Mouse (Mus musculus) kidney, adult 2 months (tissue): ENCODE results near the gene Ang4. TPM values are rescaled to one million over a fixed set of nuclear protein-coding genes. Genes with fewer than 3 reads are reported as not detected.

ENCODE experiments used
- DNase-seq: peaks from one replicate; pipeline ENCODE4 v3.0.0; 2021
- H3K27ac ChIP-seq: fragments of 200-500 bp; 2 replicates; pipeline ENCODE4 v1.5.1; 2012; ENCODE audit warnings: low read depth, low read length, control low read depth, inconsistent platforms; ENCODE audit not compliant: insufficient read depth
- H3K27me3 ChIP-seq: fragments of 200-500 bp; replicated peaks from 2 replicates; pipeline ENCODE4 v1.6.1; 2012; ENCODE audit warnings: mild to moderate bottlenecking, moderate library complexity, low read length, inconsistent platforms; ENCODE audit not compliant: control insufficient read depth, insufficient read depth
- H3K36me3 ChIP-seq: fragments of 200-500 bp; 2 replicates; pipeline ENCODE4 v1.6.1; 2012; ENCODE audit warnings: mild to moderate bottlenecking, moderate library complexity, low read length, inconsistent platforms; ENCODE audit not compliant: control insufficient read depth, insufficient read depth
- H3K4me1 ChIP-seq: fragments of 200-500 bp; 2 replicates; pipeline ENCODE4 v1.6.1; 2011; ENCODE audit warnings: low read length; ENCODE audit not compliant: control insufficient read depth, insufficient read depth
- H3K4me3 ChIP-seq: fragments of 200-500 bp; 2 replicates; pipeline ENCODE4 v1.5.1; 2011; ENCODE audit warnings: mild to moderate bottlenecking, low read depth, low read length, control low read depth; ENCODE audit not compliant: insufficient read depth
- CTCF ChIP-seq: fragments of 200-500 bp; conservative IDR thresholded peaks from 2 replicates; pipeline ENCODE4 v1.5.1; 2011; ENCODE audit warnings: low read depth, mild to moderate bottlenecking, control low read depth, low read length, moderate library complexity, mixed read lengths; ENCODE audit not compliant: insufficient read depth, insufficient read length
- POLR2A ChIP-seq: fragments of 200-500 bp; IDR thresholded peaks from one replicate; pipeline ENCODE4 v1.6.1; 2011; ENCODE audit warnings: low read depth, low read length, control low read depth
- WGBS: fragments of 180-500 bp; shearing (Covaris S2); methylation state at CpG from one replicate; pipeline ENCODE4 v1.1.7; 2018; 5-methylcytosine and 5-hydroxymethylcytosine counted together
- polyA plus RNA-seq: library from polyadenylated mRNA; depleted of rRNA; stranded (reverse); fragments of >200 nt; gene quantifications from 2 replicates; pipeline ENCODE4 v1.2.3, GENCODE M21; 2012; rRNA removed

Ang4 gene
- polyA plus RNA-seq, 1 experiment: not detected

DNA sequence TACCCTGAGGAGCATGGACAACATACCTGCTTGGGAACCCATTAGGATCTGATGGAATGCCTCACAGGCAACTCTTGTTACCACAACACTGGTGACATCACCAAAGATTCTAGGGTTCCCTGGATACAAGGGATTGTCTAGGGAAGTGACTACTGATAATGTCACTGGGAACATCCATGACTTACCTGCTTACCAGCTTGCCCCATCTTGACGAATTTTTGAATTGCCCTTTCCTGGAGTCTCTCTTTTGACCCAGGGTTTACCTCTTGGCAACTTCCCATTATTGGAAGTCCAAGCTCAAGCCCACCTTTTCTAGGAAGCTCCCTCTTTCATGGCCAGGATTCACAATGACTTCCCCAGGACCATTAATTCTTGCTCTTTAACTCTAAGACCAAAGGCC lies 56.3 kb downstream of the Ang4 start, which contains the start of gene Gm5800:
Gene Gm5800 (minus strand): TSS at position 101 of the 400 bp plus-strand sequence.
- Histone ChIP-seq H3K27me3 (no peaks in the 10 kb centered on the region), H3K4me1 (no peaks in the 10 kb centered on the region), H3K4me3 (no peak within 1 kb of the TSS), H3K36me3 (no peaks in the 10 kb centered on the region), H3K27ac (no peak within 1 kb of the TSS)
- TF ChIP-seq CTCF (no peak), POLR2A (no peak)
- WGBS: 47% methylated on average over 1 of the region's 1 CpGs
- no peak for DNase-seq

Other genes with a start within 250 kb of the Ang4 start
- gene Gm5622, start 220.8 kb downstream of the Ang4 start, polyA plus RNA-seq: not detected in 2 replicates
- not detected in 2 replicates for gene Gm17175, start 199.5 kb downstream of the Ang4 start, polyA plus RNA-seq
- not detected in 2 replicates for gene Gm17174, start 181.5 kb downstream of the Ang4 start, polyA plus RNA-seq
- gene Gm17078, start 162.3 kb downstream of the Ang4 start, polyA plus RNA-seq: not detected in 2 replicates
- gene Gm4181, start 137.9 kb downstream of the Ang4 start, polyA plus RNA-seq: not detected in 2 replicates
- gene Gm17079, start 78.1 kb downstream of the Ang4 start, polyA plus RNA-seq: not detected in 2 replicates
- not detected in 2 replicates for gene Gm5800, start 56.4 kb downstream of the Ang4 start, polyA plus RNA-seq
- gene AY358078, start 26.5 kb upstream of the Ang4 start, polyA plus RNA-seq: not detected in 2 replicates
- not detected in 2 replicates for gene Ear6, start 80.1 kb upstream of the Ang4 start, polyA plus RNA-seq
- 24.0 and 27.6 TPM in 2 replicates for gene Mettl17, start 111.3 kb upstream of the Ang4 start, polyA plus RNA-seq
- 0.45 and 0.52 TPM in 2 replicates for gene Slc39a2, start 119.3 kb upstream of the Ang4 start, polyA plus RNA-seq
- gene Ndrg2, start 140.6 kb upstream of the Ang4 start, polyA plus RNA-seq: 220 and 235 TPM in 2 replicates
- not detected in 2 replicates for gene Tppp2, start 144.8 kb upstream of the Ang4 start, polyA plus RNA-seq
- gene Rnase13, start 149.2 kb upstream of the Ang4 start, polyA plus RNA-seq: not detected in 2 replicates
- gene Arhgef40, start 211.1 kb upstream of the Ang4 start, polyA plus RNA-seq: 36.1 and 37.4 TPM in 2 replicates
- gene Tmem253, start 242.1 kb upstream of the Ang4 start, polyA plus RNA-seq: 2.4 and 2.5 TPM in 2 replicates
- gene Zfp219, start 247.1 kb upstream of the Ang4 start, polyA plus RNA-seq: 43.2 and 61.8 TPM in 2 replicates